Mouse (Mus musculus) MEL (cell line): ENCODE results near the gene Sardh. TPM values are rescaled to one million over a fixed set of nuclear protein-coding genes. Genes with fewer than 3 reads are reported as not detected.

ENCODE experiments used
- DNase-seq: peaks from one replicate; pipeline ENCODE4 v3.0.0; 2011; ENCODE audit warnings: low read depth, low spot score
- H3K27ac ChIP-seq: 2 replicates; pipeline ENCODE4 v1.5.1; 2012; ENCODE audit warnings: low read depth, mild to moderate bottlenecking, control low read depth, low read length, moderate library complexity; ENCODE audit not compliant: control insufficient read depth
- H3K27me3 ChIP-seq, 2 experiments: fragments of 150-350 bp in 1 of 2; sonication (generic) in 1 of 2; 2 replicates each; pipeline ENCODE4 v1.6.1; 2012; ENCODE audit warnings: low read length in 2 of 2, mild to moderate bottlenecking in 2 of 2, improper control_type of control experiment in 1 of 2, moderate library complexity in 1 of 2; ENCODE audit not compliant: insufficient read depth in 2 of 2, control insufficient read depth in 1 of 2
- H3K36me3 ChIP-seq, 2 experiments: 2 replicates each; pipeline ENCODE4 v1.6.1; 2012 to 2014; ENCODE audit warnings: low read length in 2 of 2, improper control_type of control experiment in 1 of 2, inconsistent platforms in 1 of 2, mild to moderate bottlenecking in 1 of 2; ENCODE audit not compliant: insufficient read depth in 2 of 2, control insufficient read depth in 1 of 2
- H3K4me1 ChIP-seq, 2 experiments: fragments of 150-350 bp in 1 of 2; sonication (generic) in 1 of 2; 2 replicates each; pipeline ENCODE4 v1.6.1; 2012; ENCODE audit warnings: low read length in 2 of 2, improper control_type of control experiment in 1 of 2, mild to moderate bottlenecking in 1 of 2; ENCODE audit not compliant: insufficient read depth in 2 of 2, control insufficient read depth in 1 of 2
- H3K4me3 ChIP-seq, 2 experiments: fragments of 150-350 bp in 1 of 2; sonication (generic) in 1 of 2; 2 replicates each; pipeline ENCODE4 v1.5.1; 2012; ENCODE audit warnings: low read depth in 2 of 2, low read length in 2 of 2, mild to moderate bottlenecking in 2 of 2, moderate library complexity in 2 of 2, control low read depth in 1 of 2, improper control_type of control experiment in 1 of 2; ENCODE audit not compliant: control insufficient read depth in 1 of 2, insufficient read depth in 1 of 2
- H3K79me2 ChIP-seq: 2 replicates; pipeline ENCODE4 v1.6.1; 2012; ENCODE audit warnings: mild to moderate bottlenecking, low read length, moderate library complexity; ENCODE audit not compliant: control insufficient read depth, poor library complexity, insufficient read depth
- H3K9ac ChIP-seq: 2 replicates; pipeline ENCODE4 v1.6.1; 2012; ENCODE audit warnings: low read depth, mild to moderate bottlenecking, control low read depth, low read length, moderate library complexity; ENCODE audit not compliant: control insufficient read depth, poor library complexity, severe bottlenecking
- H3K9me3 ChIP-seq: fragments of 150-350 bp; sonication (generic); replicated peaks from 2 replicates; pipeline ENCODE4 v1.6.1; 2012; ENCODE audit warnings: mild to moderate bottlenecking, low read length, improper control_type of control experiment, moderate library complexity; ENCODE audit not compliant: insufficient read depth
- CTCF ChIP-seq, 3 experiments: IDR thresholded peaks in 2 of 3; conservative IDR thresholded peaks in 1 of 3; 2 replicates each; pipeline ENCODE4 v1.5.1; 2011 to 2012; ENCODE audit warnings: low read length in 3 of 3, low read depth in 2 of 3, mild to moderate bottlenecking in 2 of 3, improper control_type of control experiment in 1 of 3, inconsistent platforms in 1 of 3, mixed read lengths in 1 of 3, moderate library complexity in 1 of 3; ENCODE audit not compliant: control insufficient read depth in 1 of 3, insufficient read depth in 1 of 3, poor library complexity in 1 of 3, severe bottlenecking in 1 of 3
- E2F4 ChIP-seq: IDR thresholded peaks from 2 replicates; pipeline ENCODE4 v1.6.1; 2011; ENCODE audit warnings: low read depth, low read length, improper control_type of control experiment, borderline replicate concordance
- EP300 ChIP-seq, 2 experiments: IDR thresholded peaks; 2 replicates each; pipeline ENCODE4 v1.6.1; 2011; ENCODE audit warnings: improper control_type of control experiment in 2 of 2, low read length in 2 of 2, low read depth in 1 of 2, mild to moderate bottlenecking in 1 of 2
- GABPA ChIP-seq: IDR thresholded peaks from 2 replicates; pipeline ENCODE4 v1.6.1; 2012; ENCODE audit warnings: low read depth, mild to moderate bottlenecking, inconsistent platforms, low read length, improper control_type of control experiment, moderate library complexity
- GATA1 ChIP-seq: IDR thresholded peaks from 2 replicates; pipeline ENCODE4 v1.6.1; 2011; ENCODE audit warnings: low read depth, low read length, improper control_type of control experiment
- MAX ChIP-seq: IDR thresholded peaks from 2 replicates; pipeline ENCODE4 v1.6.1; 2011; ENCODE audit warnings: low read length, improper control_type of control experiment
- MAZ ChIP-seq: IDR thresholded peaks from 2 replicates; pipeline ENCODE4 v1.6.1; 2012; ENCODE audit warnings: low read depth, mild to moderate bottlenecking, inconsistent platforms, low read length, improper control_type of control experiment
- MEF2A ChIP-seq: IDR thresholded peaks from 2 replicates; pipeline ENCODE4 v1.6.1; 2014; ENCODE audit warnings: low read depth, mild to moderate bottlenecking, inconsistent platforms, low read length, improper control_type of control experiment; ENCODE audit not compliant: poor library complexity, insufficient replicate concordance, severe bottlenecking; ENCODE audit errors: extremely low read depth
- MXI1 ChIP-seq: IDR thresholded peaks from 2 replicates; pipeline ENCODE4 v1.6.1; 2011; ENCODE audit warnings: mild to moderate bottlenecking, low read depth, low read length, improper control_type of control experiment
- MYC ChIP-seq: IDR thresholded peaks from 2 replicates; pipeline ENCODE4 v1.6.1; 2011; ENCODE audit warnings: low read depth, mild to moderate bottlenecking, low read length, improper control_type of control experiment, moderate library complexity
- NELFE ChIP-seq: IDR thresholded peaks from 2 replicates; pipeline ENCODE4 v1.6.1; 2011; ENCODE audit warnings: low read depth, low read length, improper control_type of control experiment
- NRF1 ChIP-seq: IDR thresholded peaks from 2 replicates; pipeline ENCODE4 v1.6.1; 2014; ENCODE audit warnings: low read depth, mild to moderate bottlenecking, inconsistent platforms, low read length, improper control_type of control experiment, moderate library complexity; ENCODE audit not compliant: poor library complexity, insufficient read depth, severe bottlenecking
- SMC3 ChIP-seq: IDR thresholded peaks from 2 replicates; pipeline ENCODE4 v1.6.1; 2011; ENCODE audit warnings: low read depth, low read length, improper control_type of control experiment
- TAL1 ChIP-seq: IDR thresholded peaks from 2 replicates; pipeline ENCODE4 v1.6.1; 2012; ENCODE audit warnings: mild to moderate bottlenecking, inconsistent platforms, low read length, moderate library complexity, mixed read lengths
- TBP ChIP-seq: IDR thresholded peaks from 2 replicates; pipeline ENCODE4 v1.8.0; 2011; ENCODE audit warnings: low read depth, low read length, improper control_type of control experiment
- USF1 ChIP-seq: IDR thresholded peaks from 2 replicates; pipeline ENCODE4 v1.6.1; 2014; ENCODE audit warnings: low read depth, mild to moderate bottlenecking, inconsistent platforms, low read length, improper control_type of control experiment, moderate library complexity
- USF2 ChIP-seq, 2 experiments: IDR thresholded peaks; 2 replicates each; pipeline ENCODE4 v1.6.1; 2011 to 2012; ENCODE audit warnings: improper control_type of control experiment in 2 of 2, low read length in 2 of 2, borderline replicate concordance in 1 of 2, inconsistent platforms in 1 of 2, low read depth in 1 of 2, mild to moderate bottlenecking in 1 of 2; ENCODE audit not compliant: insufficient read depth in 1 of 2
- ZC3H11A ChIP-seq: IDR thresholded peaks from 2 replicates; pipeline ENCODE4 v1.6.1; 2012; ENCODE audit warnings: low read depth, mild to moderate bottlenecking, inconsistent platforms, low read length, improper control_type of control experiment
- ZKSCAN1 ChIP-seq: IDR thresholded peaks from 2 replicates; pipeline ENCODE4 v1.6.1; 2012; ENCODE audit warnings: low read depth, mild to moderate bottlenecking, inconsistent platforms, low read length, improper control_type of control experiment, moderate library complexity
- polyA plus RNA-seq, 2 experiments: library from polyadenylated mRNA; stranded (reverse) in 1 of 2; unstranded in 1 of 2; fragments of >175 nt in 1 of 2; fragments of >200 nt in 1 of 2; gene quantifications; 2 replicates each; pipeline versions ENCODE4 v1.2.1 to v1.2.4; 2012; ENCODE audit warnings: low replicate concordance in 2 of 2, low read depth in 1 of 2; ENCODE audit not compliant: insufficient read length in 2 of 2, insufficient read depth in 1 of 2, missing spikeins in 1 of 2
- total RNA-seq: library from RNA; depleted of rRNA; stranded (reverse); fragments of 300-350 nt; gene quantifications from 2 replicates; pipeline ENCODE4 v1.2.3, GENCODE M21; 2012

The Sardh gene
- total and polyA plus RNA-seq, 3 experiments = 0.19 to 0.23 TPM; not detected in 1

DNA sequence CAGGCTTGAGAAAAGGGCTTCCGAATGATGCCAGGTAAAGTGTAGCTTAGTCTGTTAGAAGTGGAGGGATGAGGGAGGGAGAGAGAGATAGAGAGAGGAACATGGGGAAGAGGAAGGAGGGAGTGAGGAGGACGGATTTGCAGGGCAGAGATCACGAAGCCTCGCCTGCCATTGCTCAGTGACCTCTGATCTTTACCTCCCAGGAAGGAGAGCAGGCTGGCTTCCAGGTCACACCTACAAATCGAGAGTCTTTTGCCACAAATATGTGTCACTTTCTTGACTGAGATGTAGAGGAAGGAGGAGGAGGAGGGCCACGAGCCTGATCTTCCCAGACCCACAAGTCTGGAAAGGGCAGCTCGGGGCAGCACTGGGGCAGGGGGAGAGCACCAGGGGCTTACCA is 36.3 kb upstream of the Sardh start:
- H3K36me3 ChIP-seq = no peaks in the 10 kb centered on the region
- TF ChIP-seq TAL1 (no peak), GATA1 (no peak), CTCF (IDR thresholded peaks at IDR 0.05 in 2 of 3, conservative IDR thresholded peaks at IDR 0.05 in 1 of 3; ENCODE audit: control insufficient read depth in 1 of 3, insufficient read depth in 1 of 3, low read depth in 2 of 3, low read length in 3 of 3, poor library complexity in 1 of 3, severe bottlenecking in 1 of 3) (no peak), TBP (no peak), NELFE (no peak), NRF1 (no peak), ZC3H11A (no peak)
- H3K9ac ChIP-seq = no peak overlapping the region
- DNase-seq = no peak
- H3K27me3 ChIP-seq = no peaks in the 10 kb centered on the region
- no peak overlapping the region for H3K27ac ChIP-seq
- H3K9me3 ChIP-seq = no peaks in the 10 kb centered on the region
- no peaks in the 10 kb centered on the region for H3K79me2 ChIP-seq
- H3K4me3 ChIP-seq = no peak overlapping the region
- no peaks in the 10 kb centered on the region for H3K4me1 ChIP-seq

DNA sequence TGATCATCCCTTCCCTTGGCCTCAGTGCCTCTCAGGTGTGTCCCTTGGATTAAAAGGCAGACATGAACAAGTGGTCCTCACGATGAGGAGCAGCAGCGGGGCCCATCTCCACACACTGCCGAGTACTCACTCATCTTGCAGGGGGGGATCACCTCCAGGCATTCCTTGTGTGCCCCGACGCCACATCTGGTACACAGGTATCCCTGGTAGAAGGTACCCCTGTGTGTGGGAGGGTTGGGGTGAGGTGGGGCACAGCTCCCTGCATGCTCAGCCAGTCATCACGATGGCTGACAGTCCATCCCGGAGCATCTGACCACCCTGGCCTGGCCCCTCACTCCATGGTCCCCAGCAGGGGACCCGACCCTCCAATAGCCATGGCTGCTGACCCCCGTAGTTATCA is 33.6 kb upstream of the Sardh start:
- Histone ChIP-seq H3K27ac (no peak overlapping the region), H3K79me2 (no peaks in the 10 kb centered on the region), H3K9ac (no peak overlapping the region), H3K4me3 (no peak overlapping the region)
- TF ChIP-seq E2F4 (no peak), GABPA (no peak), ZC3H11A (no peak), CTCF (IDR thresholded peaks at IDR 0.05 in 2 of 3, conservative IDR thresholded peaks at IDR 0.05 in 1 of 3; ENCODE audit: control insufficient read depth in 1 of 3, insufficient read depth in 1 of 3, low read depth in 2 of 3, low read length in 3 of 3, poor library complexity in 1 of 3, severe bottlenecking in 1 of 3) (no peak), SMC3 (no peak), ZKSCAN1 (no peak), EP300 (IDR thresholded peaks at IDR 0.05; ENCODE audit: low read depth in 1 of 2, low read length in 2 of 2) (no peak), MYC (no peak), MAX (no peak), USF2 (IDR thresholded peaks at IDR 0.05; ENCODE audit: borderline replicate concordance in 1 of 2, insufficient read depth in 1 of 2, low read depth in 1 of 2, low read length in 2 of 2) (no peak), USF1 (no peak), MAZ (no peak), MXI1 (no peak), MEF2A (no peak)
- TF ChIP-seq, all 39 proteins: peak for 0
- Histone ChIP-seq H3K4me1 (no peaks in the 10 kb centered on the region), H3K36me3 (no peaks in the 10 kb centered on the region), H3K27me3 (no peaks in the 10 kb centered on the region), H3K9me3 (no peaks in the 10 kb centered on the region)
- DNase-seq = no peak
